Mouse (Mus musculus) kidney, adult 2 months (tissue): ENCODE measurements around the gene 2210407C18Rik. TPM values are rescaled to one million over a fixed set of nuclear protein-coding genes. Genes with fewer than 3 reads are reported as not detected.

Experiments
- DNase-seq: peaks from one replicate; pipeline ENCODE4 v3.0.0; 2021
- H3K27ac ChIP-seq: fragments of 200-500 bp; 2 replicates; pipeline ENCODE4 v1.5.1; 2012; ENCODE audit warnings: low read depth, low read length, control low read depth, inconsistent platforms; ENCODE audit not compliant: insufficient read depth
- H3K27me3 ChIP-seq: fragments of 200-500 bp; replicated peaks from 2 replicates; pipeline ENCODE4 v1.6.1; 2012; ENCODE audit warnings: mild to moderate bottlenecking, moderate library complexity, low read length, inconsistent platforms; ENCODE audit not compliant: control insufficient read depth, insufficient read depth
- H3K36me3 ChIP-seq: fragments of 200-500 bp; 2 replicates; pipeline ENCODE4 v1.6.1; 2012; ENCODE audit warnings: mild to moderate bottlenecking, moderate library complexity, low read length, inconsistent platforms; ENCODE audit not compliant: control insufficient read depth, insufficient read depth
- H3K4me1 ChIP-seq: fragments of 200-500 bp; 2 replicates; pipeline ENCODE4 v1.6.1; 2011; ENCODE audit warnings: low read length; ENCODE audit not compliant: control insufficient read depth, insufficient read depth
- H3K4me3 ChIP-seq: fragments of 200-500 bp; 2 replicates; pipeline ENCODE4 v1.5.1; 2011; ENCODE audit warnings: mild to moderate bottlenecking, low read depth, low read length, control low read depth; ENCODE audit not compliant: insufficient read depth
- CTCF ChIP-seq: fragments of 200-500 bp; conservative IDR thresholded peaks from 2 replicates; pipeline ENCODE4 v1.5.1; 2011; ENCODE audit warnings: low read depth, mild to moderate bottlenecking, control low read depth, low read length, moderate library complexity, mixed read lengths; ENCODE audit not compliant: insufficient read depth, insufficient read length
- POLR2A ChIP-seq: fragments of 200-500 bp; IDR thresholded peaks from one replicate; pipeline ENCODE4 v1.6.1; 2011; ENCODE audit warnings: low read depth, low read length, control low read depth
- WGBS: fragments of 180-500 bp; shearing (Covaris S2); methylation state at CpG from one replicate; pipeline ENCODE4 v1.1.7; 2018; 5-methylcytosine and 5-hydroxymethylcytosine counted together
- polyA plus RNA-seq: library from polyadenylated mRNA; depleted of rRNA; stranded (reverse); fragments of >200 nt; gene quantifications from 2 replicates; pipeline ENCODE4 v1.2.3, GENCODE M21; 2012

Gene 2210407C18Rik
- polyA plus RNA-seq, 1 experiment, result not detected

DNA sequence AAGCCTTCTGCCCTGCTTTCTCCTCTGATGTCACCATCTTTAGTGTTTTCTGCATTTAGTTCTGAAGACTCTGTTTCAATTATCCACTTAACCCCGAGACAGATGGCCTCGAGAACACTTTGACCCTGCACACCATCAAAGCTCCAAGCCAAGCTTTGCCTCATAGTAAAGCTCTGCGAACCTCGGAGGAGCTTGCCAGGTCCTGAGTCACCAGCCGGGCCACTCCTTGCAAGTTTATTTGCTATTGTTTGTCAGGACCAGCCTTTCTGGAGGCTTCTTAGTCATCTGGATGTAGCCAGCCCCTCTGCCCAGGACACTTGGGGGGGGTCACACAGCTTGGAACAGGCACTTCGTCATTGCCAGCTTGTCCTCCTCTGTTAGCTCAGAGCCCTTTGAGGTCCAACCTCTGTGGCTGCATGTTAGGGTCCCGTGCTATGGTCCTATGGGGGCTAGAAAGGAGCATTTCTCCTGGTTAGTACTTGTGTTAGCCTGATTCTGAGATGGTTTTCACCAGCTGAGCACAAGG lies 22.4 kb upstream of the 2210407C18Rik start:
- Histone ChIP-seq H3K27ac (no peak overlapping the region), H3K4me1 (no peaks in the 10 kb centered on the region), H3K27me3 (no peaks in the 10 kb centered on the region), H3K4me3 (no peak overlapping the region), H3K36me3 (no peaks in the 10 kb centered on the region)
- TF ChIP-seq POLR2A (no peak), CTCF (no peak)
- DNase-seq, result no peak
- 30% methylated on average over 7 of the region's 7 CpGs for WGBS

DNA sequence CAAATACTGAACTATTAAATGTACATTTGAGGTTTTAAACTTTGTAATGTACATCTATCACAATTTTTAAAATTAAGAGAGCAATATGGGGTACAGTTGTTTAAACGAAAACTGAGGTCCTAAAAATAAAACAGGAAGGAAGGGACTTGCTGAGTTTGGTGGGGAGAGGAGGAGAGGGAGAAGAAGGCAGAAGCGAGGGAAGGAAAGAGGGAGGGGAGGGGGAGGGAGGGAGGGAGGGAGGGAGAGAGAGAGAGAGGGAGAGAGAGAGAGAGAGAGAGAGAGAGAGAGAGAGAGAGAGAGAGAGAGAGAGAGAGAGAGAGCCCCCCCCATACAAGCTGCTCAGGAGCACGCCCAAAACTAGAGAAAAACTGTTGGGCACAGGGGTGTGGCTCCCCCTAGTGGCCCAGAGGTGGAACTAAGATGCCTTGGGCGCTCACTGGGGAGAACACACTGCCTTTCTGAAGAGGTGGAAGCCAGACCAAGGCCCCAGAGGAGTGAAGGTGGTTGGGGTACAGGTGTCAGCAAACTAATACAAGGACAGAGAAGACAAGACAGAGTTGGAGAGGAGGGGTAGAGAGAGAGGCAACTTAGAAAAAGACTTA lies 20.6 kb upstream of the 2210407C18Rik start:
- 11% methylated on average over 3 of the region's 4 CpGs for WGBS
- H3K4me3 ChIP-seq, result no peak overlapping the region
- H3K4me1 ChIP-seq, result no peaks in the 10 kb centered on the region
- H3K36me3 ChIP-seq, result no peaks in the 10 kb centered on the region
- DNase-seq, result peak; percentile 17
- no peak overlapping the region for H3K27ac ChIP-seq
- H3K27me3 ChIP-seq, result no peaks in the 10 kb centered on the region
- TF ChIP-seq POLR2A (no peak), CTCF (peak; percentile 78)

GRCm38 (mm10) chr11:58634878-58635277 lies 19.0 kb upstream of the 2210407C18Rik start:
- Histone ChIP-seq H3K27me3 (no peaks in the 10 kb centered on the region), H3K4me3 (no peak overlapping the region), H3K36me3 (no peaks in the 10 kb centered on the region), H3K27ac (no peak overlapping the region), H3K4me1 (no peaks in the 10 kb centered on the region)
- no peak for TF ChIP-seq POLR2A
- TF ChIP-seq CTCF, result no peak
- 59% methylated on average over 4 of the region's 4 CpGs for WGBS
- DNase-seq, result no peak

DNA sequence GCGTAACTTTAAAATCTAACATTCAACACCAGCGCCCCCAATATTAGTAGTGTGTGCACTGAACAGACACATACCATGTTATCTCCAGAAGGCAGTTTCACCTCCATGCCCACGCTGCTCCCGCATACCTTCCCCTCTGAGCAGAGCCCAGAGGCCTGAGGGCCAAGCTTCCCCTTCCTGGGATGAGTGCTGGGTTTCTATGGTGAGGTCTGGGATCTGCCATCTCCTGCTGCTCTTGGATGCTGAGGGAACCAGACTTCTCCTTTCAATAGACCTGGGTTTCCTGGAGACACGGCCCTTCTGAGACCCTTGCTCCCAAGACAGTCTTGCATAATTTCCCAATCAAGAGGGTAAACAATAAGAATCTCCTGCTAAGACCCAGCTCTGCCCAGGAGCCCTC lies 14.5 kb upstream of the 2210407C18Rik start, which contains the start of gene Olfr323:
TSS of gene Olfr323 (minus strand) at position 101 of the 400 bp plus-strand sequence.
- no peak for DNase-seq
- WGBS, result 79% methylated on average over 5 of the region's 5 CpGs
- Histone ChIP-seq H3K27me3 (no peaks in the 10 kb centered on the region), H3K4me3 (no peak within 1 kb of the TSS), H3K36me3 (no peaks in the 10 kb centered on the region), H3K27ac (no peak within 1 kb of the TSS), H3K4me1 (no peaks in the 10 kb centered on the region)
- TF ChIP-seq POLR2A (no peak), CTCF (no peak)

GRCm38 (mm10) chr11:58626146-58626545 lies 10.3 kb upstream of the 2210407C18Rik start:
- H3K36me3 ChIP-seq, result no peaks in the 10 kb centered on the region
- 43% methylated on average over 4 of the region's 4 CpGs for WGBS

GRCm38 (mm10) chr11:58618793-58619192 lies 2.9 kb upstream of the 2210407C18Rik start:
- H3K27ac ChIP-seq, result no peak overlapping the region
- WGBS, result 79% methylated on average over 6 of the region's 6 CpGs

More at GRCm38 (mm10) chr11:58626146-58626545, 10.3 kb upstream of the 2210407C18Rik start:
- no peak overlapping the region for H3K27ac ChIP-seq
- H3K27me3 ChIP-seq, result no peaks in the 10 kb centered on the region
- no peak for DNase-seq
- TF ChIP-seq POLR2A (no peak), CTCF (no peak)
- no peaks in the 10 kb centered on the region for H3K4me1 ChIP-seq
- no peak overlapping the region for H3K4me3 ChIP-seq

DNA sequence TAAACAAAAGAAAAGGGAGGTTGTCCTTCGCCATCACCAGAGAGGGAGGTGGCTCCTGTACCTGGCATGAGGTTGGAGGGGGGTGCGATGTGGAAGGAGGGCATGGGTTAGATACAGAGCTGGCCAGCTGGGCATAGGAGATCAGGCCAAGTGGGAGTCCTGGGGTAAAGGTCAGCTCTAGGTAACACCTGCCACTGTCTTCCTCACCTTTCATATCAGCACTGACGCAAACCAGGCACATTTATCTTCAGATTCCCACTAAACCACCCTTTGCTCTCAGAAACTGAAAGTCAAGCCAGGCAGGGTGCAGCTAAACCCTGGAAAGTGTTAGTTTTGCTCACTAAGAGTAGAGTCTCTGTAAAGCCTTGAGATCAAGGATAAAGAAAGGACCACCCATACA lies 2.5 kb upstream of the 2210407C18Rik start:
- Histone ChIP-seq H3K27ac (no peak overlapping the region), H3K4me3 (no peak overlapping the region), H3K36me3 (no peaks in the 10 kb centered on the region), H3K4me1 (no peaks in the 10 kb centered on the region), H3K27me3 (no peaks in the 10 kb centered on the region)
- no peak for DNase-seq
- TF ChIP-seq CTCF (no peak), POLR2A (no peak)
- WGBS, result 74% methylated on average over 3 of the region's 3 CpGs

More at GRCm38 (mm10) chr11:58618793-58619192, 2.9 kb upstream of the 2210407C18Rik start:
- Histone ChIP-seq H3K4me3 (no peak overlapping the region), H3K36me3 (no peaks in the 10 kb centered on the region), H3K4me1 (no peaks in the 10 kb centered on the region), H3K27me3 (no peaks in the 10 kb centered on the region)
- DNase-seq, result no peak
- TF ChIP-seq CTCF (no peak), POLR2A (no peak)
